Comparison of ENCODE assay signal across 26 mouse cellular contexts in the genomic region with DNA sequence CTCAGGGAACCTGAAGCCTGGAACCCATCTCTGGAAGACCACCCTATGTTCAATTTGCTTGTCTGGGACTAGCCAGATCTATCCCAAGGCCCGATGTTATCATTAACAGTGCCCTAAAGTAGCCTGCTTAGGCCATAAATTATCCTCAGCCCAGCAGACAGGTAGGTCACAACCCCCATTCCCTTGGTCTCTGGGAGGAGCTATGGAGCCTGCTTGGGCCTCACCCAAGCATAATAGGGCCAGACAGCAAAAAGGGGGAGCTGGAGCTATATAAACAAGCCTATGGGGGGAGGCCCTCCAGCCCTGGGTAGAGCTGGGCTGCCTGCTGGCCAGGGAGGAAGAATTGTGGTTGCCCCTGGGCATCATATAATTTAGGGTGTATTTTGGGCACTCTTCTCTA. TPM values are rescaled to one million over a fixed set of nuclear protein-coding genes. Genes with fewer than 3 reads are reported as not detected.
DNase-seq lines count a peak whose midpoint lies in the region; ATAC-seq and TF ChIP-seq lines count a peak whose summit lies in the region.
"Had no signal": no experiment of that assay in that cellular context is flagged by ENCODE, and none has a peak within 500 bp of the region (broad histone marks: within the 10 kb centered on the region; RNA-seq: fewer than 3 reads in every experiment).

No protein-coding gene starts in this region.

- no peak overlapping the region for H3K9ac ChIP-seq in limb, embryonic 11.5 days (ENCODE audit: low read length)
- H3K9ac ChIP-seq: forebrain, embryonic 13.5 days; heart, embryonic 15.5 days; liver, embryonic 15.5 days had no signal

- H3K36me3 ChIP-seq in limb, embryonic 11.5 days (ENCODE audit: control insufficient read depth, insufficient read depth, low read length) = no peaks in the 10 kb centered on the region
- H3K36me3 ChIP-seq in thymus, adult 2 months (ENCODE audit: control insufficient read depth, insufficient read depth, low read length) = no peaks in the 10 kb centered on the region
- H3K36me3 ChIP-seq: heart, embryonic 15.5 days; liver, embryonic 15.5 days had no signal

- H3K4me3 ChIP-seq in limb, embryonic 11.5 days (ENCODE audit: low read depth, low read length) = no peak overlapping the region
- H3K4me3 ChIP-seq in thymus, adult 2 months (ENCODE audit: control insufficient read depth, insufficient read depth, low read length) = no peak overlapping the region
- H3K4me3 ChIP-seq: erythroblast, embryonic 14.5 days; forebrain, embryonic 13.5 days; heart, adult 2 months; heart, embryonic 15.5 days; liver, embryonic 15.5 days; myocyte had no signal

- H3K27me3 ChIP-seq in limb, embryonic 11.5 days (ENCODE audit: control insufficient read depth, insufficient read depth, low read length) = no peaks in the 10 kb centered on the region
- H3K27me3 ChIP-seq in thymus, adult 2 months (ENCODE audit: control insufficient read depth, insufficient read depth, low read length) = peaks cover 11% of the 10 kb centered on the region; the same call in 1 of the 2 replicates
- H3K27me3 ChIP-seq: Patski had no signal

- peak overlapping the region; percentile 22; the same call in 1 of the 2 replicates for H3K27ac ChIP-seq in limb, embryonic 11.5 days (replicated peaks; ENCODE audit: low read depth, low read length)
- H3K27ac ChIP-seq in thymus, adult 2 months (ENCODE audit: control insufficient read depth, insufficient read depth, low read length) = no peak overlapping the region
- H3K27ac ChIP-seq: forebrain, embryonic 13.5 days; heart, adult 2 months; heart, embryonic 15.5 days; liver, embryonic 15.5 days; stomach, postnatal 0 days had no signal

- no peak for TF ChIP-seq POLR2A in thymus, adult 2 months (IDR thresholded peaks at IDR 0.05; ENCODE audit: control insufficient read depth, extremely low read depth, insufficient read depth, low read length, poor library complexity)

- no peak overlapping the region for H3K4me2 ChIP-seq in limb, embryonic 11.5 days (ENCODE audit: low read depth, severe bottlenecking)
- H3K4me2 ChIP-seq: forebrain, embryonic 13.5 days; heart, embryonic 15.5 days; liver, embryonic 15.5 days had no signal

- ATAC-seq in limb, embryonic 11.5 days (ENCODE audit: insufficient number of reproducible peaks, low FRiP score, low TSS enrichment, low read depth) = no peak
- ATAC-seq: forebrain, embryonic 13.5 days; hindbrain, embryonic 16.5 days; intestine, postnatal 0 days; lung, postnatal 0 days; Patski had no signal

- no peak for TF ChIP-seq CTCF in thymus, adult 2 months (IDR thresholded peaks at IDR 0.05; ENCODE audit: borderline replicate concordance, control insufficient read depth, extremely low read depth, insufficient read depth, low read length, poor library complexity)

- no peaks in the 10 kb centered on the region for H3K9me3 ChIP-seq in limb, embryonic 11.5 days (ENCODE audit: control insufficient read depth, low read length)
- H3K9me3 ChIP-seq: forebrain, embryonic 13.5 days; heart, embryonic 15.5 days; liver, embryonic 15.5 days had no signal

- peaks cover 37% of the 10 kb centered on the region for H3K4me1 ChIP-seq in limb, embryonic 11.5 days (ENCODE audit: control insufficient read depth, insufficient read depth, low read length)
- peaks cover 3% of the 10 kb centered on the region; the same call in 1 of the 2 replicates for H3K4me1 ChIP-seq in thymus, adult 2 months (replicated peaks; ENCODE audit: control insufficient read depth, insufficient read depth, low read length)
- H3K4me1 ChIP-seq: liver, embryonic 15.5 days had no signal

- WGBS in limb, embryonic 11.5 days = 5% methylated on average over 1 of the region's 1 CpGs
- WGBS in thymus, adult 2 months = 54% methylated on average over 1 of the region's 1 CpGs

- DNase-seq in kidney, postnatal 4 days = peak; percentile 42 to 61
- no peak for DNase-seq in kidney, postnatal 10 days
- peak; percentile 33 for DNase-seq in embryo, embryonic 9.5 days (ENCODE audit: extremely low spot score)
- peak; percentile 41 for DNase-seq in limb, embryonic 11.5 days (ENCODE audit: low spot score)
- no peak for DNase-seq in layer of hippocampus, postnatal 25 days (ENCODE audit: extremely low spot score in 1 of 2, low spot score in 1 of 2)
- DNase-seq in thymus, adult 2 months = no peak
- DNase-seq in adrenal gland, postnatal 10 days = no peak
- DNase-seq: adrenal gland, adult 8-10 months; cerebellum, adult 9-11 months; gastrocnemius, postnatal 25 days; heart, adult 2 months; left cerebral cortex, postnatal 4 days; midbrain, embryonic 14.5 days; right cerebral cortex, postnatal 4 days had no signal

RNA-seq across cellular contexts. Expression of gene Col1a1, which starts 59.3 kb away (rescaled TPM):
- polyA plus RNA-seq in limb, embryonic 11.5 days (2014; fragmentation: Nextera tagmentation; extraction: Ambion mirVana) = 89.0 and 102 TPM in 2 replicates
- total RNA-seq in layer of hippocampus, postnatal 25 days (2021) = 10 to 100 TPM; 18.5 to 19.2 TPM
- polyA plus RNA-seq in thymus, adult 2 months (2012; rRNA removed) = 11.9 and 18.7 TPM in 2 replicates
- 1,000 to 10,000 TPM in 1 of 2 experiments, 100 to 1,000 TPM in 1; 763 to 1,573 TPM for total RNA-seq in adrenal gland, postnatal 10 days (2021)
- total RNA-seq: hematopoietic stem cell, adult 5-6 weeks; megakaryocyte progenitor cell, adult 5-6 weeks had no signal

Comparison
In these comparisons a context has a peak if more than half of its experiments do, and no peak if none do; other contexts are left out.
1. DNase-seq: peak in kidney, postnatal 4 days (2 of 2), embryo, embryonic 9.5 days (single experiment) and limb, embryonic 11.5 days (single experiment); none in kidney, postnatal 10 days (single experiment), layer of hippocampus, postnatal 25 days (0 of 2), thymus, adult 2 months (single experiment) and adrenal gland, postnatal 10 days (single experiment).
2. RNA of gene Col1a1, which starts 59.3 kb away (total RNA-seq): 763 to 1,573 TPM in adrenal gland, postnatal 10 days; 18.5 to 19.2 TPM in layer of hippocampus, postnatal 25 days; every median in the first group is over 10 times any median in the second.